Comparison of ENCODE assay signal across 22 mouse cellular contexts in genomic region chr10:36835836-36836516, GRCm38 (mm10).
DNase-seq lines count a peak whose midpoint lies in the region; ATAC-seq and TF ChIP-seq lines count a peak whose summit lies in the region.
"Had no signal": no experiment of that assay in that cellular context is flagged by ENCODE, and none has a peak within 500 bp of the region (broad histone marks: within the 10 kb centered on the region; RNA-seq: fewer than 3 reads in every experiment).

No protein-coding gene starts in this region.

- H3K9ac ChIP-seq in CH12.LX (ENCODE audit: insufficient read depth, low read depth): no peak overlapping the region
- H3K9ac ChIP-seq in kidney, embryonic 15.5 days: no peak overlapping the region
- H3K9ac ChIP-seq: forebrain, embryonic 13.5 days; forebrain, postnatal 0 days; hindbrain, embryonic 13.5 days had no signal

- H3K36me3 ChIP-seq in CH12.LX (replicated peaks in 1 of 2; ENCODE audit: control insufficient read depth in 1 of 2, insufficient read depth in 1 of 2, low read length in 1 of 2): no peaks in the 10 kb centered on the region
- no peaks in the 10 kb centered on the region for H3K36me3 ChIP-seq in kidney, adult 2 months (ENCODE audit: control insufficient read depth, insufficient read depth, low read length)
- no peaks in the 10 kb centered on the region for H3K36me3 ChIP-seq in kidney, embryonic 15.5 days
- no peaks in the 10 kb centered on the region for H3K36me3 ChIP-seq in heart, embryonic 10.5 days
- H3K36me3 ChIP-seq: embryonic facial prominence, embryonic 10.5 days; hindbrain, embryonic 13.5 days had no signal

- no peak overlapping the region for H3K4me3 ChIP-seq in CH12.LX (replicated peaks in 1 of 3; ENCODE audit: low read depth in 2 of 3, low read length in 2 of 3, poor library complexity in 1 of 3)
- no peak overlapping the region for H3K4me3 ChIP-seq in kidney, adult 2 months (ENCODE audit: insufficient read depth, low read depth, low read length)
- H3K4me3 ChIP-seq in kidney, embryonic 15.5 days (replicated peaks): no peak overlapping the region
- H3K4me3 ChIP-seq in heart, embryonic 10.5 days: no peak overlapping the region
- H3K4me3 ChIP-seq: embryonic facial prominence, embryonic 10.5 days; forebrain, embryonic 13.5 days; hindbrain, embryonic 13.5 days had no signal

- no peak for TF ChIP-seq RAD21 in CH12.LX (IDR thresholded peaks at IDR 0.05; ENCODE audit: low read depth, low read length)

- no peak for TF ChIP-seq CTCF in CH12.LX (conservative IDR thresholded peaks at IDR 0.05 in 1 of 2, IDR thresholded peaks at IDR 0.05 in 1 of 2; ENCODE audit: low read depth in 2 of 2, low read length in 2 of 2)
- no peak for TF ChIP-seq CTCF in kidney, adult 2 months (conservative IDR thresholded peaks at IDR 0.05; ENCODE audit: insufficient read depth, insufficient read length, low read depth, low read length)

- DNase-seq in CH12.LX (ENCODE audit: extremely low read depth): peak; percentile 51
- peak; percentile 56 for DNase-seq in kidney, adult 2 months
- DNase-seq in kidney, postnatal 36 days: peak; percentile 7 to 16
- no peak for DNase-seq in cerebellum, postnatal 4 days (ENCODE audit: low spot score in 2 of 2)
- no peak for DNase-seq in heart, embryonic 10.5 days (ENCODE audit: low spot score)
- no peak for DNase-seq in heart, postnatal 10 days
- DNase-seq: adrenal gland, postnatal 14 days; B cell, adult 2 months; cerebellum, adult 11-12 months; cerebellum, adult 9-10 months; cerebellum, postnatal 25 days; forebrain, postnatal 0 days; gastrocnemius, postnatal 36 days; heart, adult 11 months; heart, postnatal 14 days had no signal

- peaks cover 0 to 22% of the 10 kb centered on the region in 2 experiments; a peak in 2 of 4 replicates for H3K4me1 ChIP-seq in CH12.LX (ENCODE audit: control insufficient read depth in 1 of 2, insufficient read depth in 2 of 2)
- no peaks in the 10 kb centered on the region; the same call in 1 of the 2 replicates for H3K4me1 ChIP-seq in kidney, adult 2 months (ENCODE audit: control insufficient read depth, insufficient read depth, low read length)
- H3K4me1 ChIP-seq in kidney, embryonic 15.5 days: no peaks in the 10 kb centered on the region
- no peaks in the 10 kb centered on the region for H3K4me1 ChIP-seq in heart, embryonic 10.5 days
- H3K4me1 ChIP-seq: embryonic facial prominence, embryonic 10.5 days had no signal

- WGBS in kidney, adult 2 months: 34% methylated on average over 5 of the region's 5 CpGs
- 52% methylated on average over 5 of the region's 5 CpGs for WGBS in kidney, embryonic 15.5 days
- WGBS in heart, embryonic 10.5 days: 81% methylated on average over 5 of the region's 5 CpGs

- ATAC-seq in kidney, embryonic 15.5 days (replicated peaks; ENCODE audit: low FRiP score): peak; percentile 71; the same call in 1 of the 2 replicates
- ATAC-seq: activated CD4-positive, CD25-positive, alpha-beta regulatory T cell, adult 4 months; CD4-positive, CD25-positive, alpha-beta regulatory T cell, adult 4 months; forebrain, embryonic 13.5 days; forebrain, postnatal 0 days; hindbrain, postnatal 0 days had no signal

- H3K79me2 ChIP-seq in CH12.LX (replicated peaks; ENCODE audit: control insufficient read depth, extremely low read depth, insufficient read depth, poor library complexity, severe bottlenecking): no peaks in the 10 kb centered on the region

- TF ChIP-seq EP300 in CH12.LX (IDR thresholded peaks at IDR 0.05; ENCODE audit: low read length): peak; percentile 50; the same call in 1 of the 2 replicates

- H3K27ac ChIP-seq in CH12.LX (ENCODE audit: insufficient read depth, low read depth): no peak overlapping the region
- H3K27ac ChIP-seq in kidney, adult 2 months (ENCODE audit: insufficient read depth, low read depth, low read length): no peak overlapping the region
- H3K27ac ChIP-seq in kidney, embryonic 15.5 days: no peak overlapping the region
- H3K27ac ChIP-seq in heart, embryonic 10.5 days: no peak overlapping the region
- H3K27ac ChIP-seq: embryonic facial prominence, embryonic 10.5 days; forebrain, embryonic 13.5 days; hindbrain, embryonic 13.5 days; hindbrain, postnatal 0 days had no signal

- no peaks in the 10 kb centered on the region for H3K9me3 ChIP-seq in CH12.LX (replicated peaks; ENCODE audit: low read length)
- H3K9me3 ChIP-seq in kidney, embryonic 15.5 days (replicated peaks): no peaks in the 10 kb centered on the region
- H3K9me3 ChIP-seq in heart, embryonic 10.5 days: no peaks in the 10 kb centered on the region
- H3K9me3 ChIP-seq: embryonic facial prominence, embryonic 10.5 days; forebrain, embryonic 13.5 days; hindbrain, embryonic 13.5 days had no signal

- H3K4me2 ChIP-seq in CH12.LX (ENCODE audit: insufficient read depth, low read depth, poor library complexity, severe bottlenecking): 0 out of 2 replicates have a peak overlapping the region, but pooled peaks have one; percentile 29
- no peak overlapping the region for H3K4me2 ChIP-seq in kidney, embryonic 15.5 days
- H3K4me2 ChIP-seq: forebrain, embryonic 13.5 days; hindbrain, embryonic 13.5 days had no signal

- H3K27me3 ChIP-seq in CH12.LX (replicated peaks): no peaks in the 10 kb centered on the region
- no peaks in the 10 kb centered on the region for H3K27me3 ChIP-seq in kidney, adult 2 months (replicated peaks; ENCODE audit: control insufficient read depth, insufficient read depth, low read length)
- no peaks in the 10 kb centered on the region for H3K27me3 ChIP-seq in kidney, embryonic 15.5 days
- H3K27me3 ChIP-seq in heart, embryonic 10.5 days (ENCODE audit: insufficient read depth, poor library complexity, severe bottlenecking): no peaks in the 10 kb centered on the region
- H3K27me3 ChIP-seq: forebrain, embryonic 13.5 days; hindbrain, embryonic 13.5 days had no signal

- in situ Hi-C loops in CH12.LX (cut with MboI; ENCODE audit: low pct_ligation_motif_present, low pct_unique_long_range_greater_than_20kb, low sequenced_read_pairs): no loop called here

- intact Hi-C loops in heart, postnatal 10 days (cut with DNase I): no loop called here

- no peak for TF ChIP-seq POLR2A in CH12.LX (IDR thresholded peaks at IDR 0.05; ENCODE audit: low read depth, low read length)
- TF ChIP-seq POLR2A in kidney, adult 2 months (IDR thresholded peaks at IDR 0.05; ENCODE audit: low read depth, low read length): no peak

- dilution Hi-C loops in CH12.LX (cut with MboI; ENCODE audit: extremely low pct_ligation_motif_present, extremely low pct_unique_long_range_greater_than_20kb, low sequenced_read_pairs): no loop called here

TF ChIP-seq in CH12.LX, 34 proteins besides CTCF, POLR2A, EP300 and RAD21:
- TF ChIP-seq ZKSCAN1 (IDR thresholded peaks at IDR 0.05; ENCODE audit: borderline replicate concordance, low read depth, low read length): no peak
- peak; percentile 53; the same call in 1 of the 2 replicates for TF ChIP-seq IRF4 (IDR thresholded peaks at IDR 0.05; ENCODE audit: low read depth, low read length)

Comparison
In these comparisons a context has a peak if more than half of its experiments do, and no peak if none do; other contexts are left out.
1. DNase-seq: peak in CH12.LX (single experiment), kidney, adult 2 months (single experiment) and kidney, postnatal 36 days (2 of 2); none in cerebellum, postnatal 4 days (0 of 2), heart, embryonic 10.5 days (single experiment) and heart, postnatal 10 days (0 of 2).